Mouse (Mus musculus) CD8-positive naive resting alpha-beta T cell, adult 2 months (primary cell): Measurements from ENCODE around the gene Prph.

Experiments
- DNase-seq, 2 experiments: peaks; one replicate each; pipeline ENCODE4 v3.0.0; 2022; ENCODE audit warnings: low read depth in 2 of 2, low spot score in 2 of 2

Gene Prph

GRCm38 (mm10) chr15:99096831-99097500 lies 42.0 kb downstream of the Prph start:
- no peak for DNase-seq

GRCm38 (mm10) chr15:99097840-99098492 lies 43.0 kb downstream of the Prph start:
- no peak for DNase-seq

GRCm38 (mm10) chr15:99098493-99098861 lies 43.5 kb downstream of the Prph start:
- no peak for DNase-seq

- DNase-seq: no peak
Observed at GRCm38 (mm10) chr15:99099139-99099556, 44.2 kb downstream of the Prph start.

GRCm38 (mm10) chr15:99099984-99100383 lies 45.0 kb downstream of the Prph start:
- DNase-seq: no peak

GRCm38 (mm10) chr15:99105238-99105637 lies 50.3 kb downstream of the Prph start:
- no peak for DNase-seq

GRCm38 (mm10) chr15:99107866-99108265 lies 52.9 kb downstream of the Prph start:
- no peak for DNase-seq
